Mouse (Mus musculus): ENCODE measurements around the gene Dcp1a. TPM values are rescaled to one million over a fixed set of nuclear protein-coding genes. Genes with fewer than 3 reads are reported as not detected.

The Dcp1a gene
- total RNA-seq (2021): 10 to 100 TPM; 17.4 to 18.2 TPM

DNA sequence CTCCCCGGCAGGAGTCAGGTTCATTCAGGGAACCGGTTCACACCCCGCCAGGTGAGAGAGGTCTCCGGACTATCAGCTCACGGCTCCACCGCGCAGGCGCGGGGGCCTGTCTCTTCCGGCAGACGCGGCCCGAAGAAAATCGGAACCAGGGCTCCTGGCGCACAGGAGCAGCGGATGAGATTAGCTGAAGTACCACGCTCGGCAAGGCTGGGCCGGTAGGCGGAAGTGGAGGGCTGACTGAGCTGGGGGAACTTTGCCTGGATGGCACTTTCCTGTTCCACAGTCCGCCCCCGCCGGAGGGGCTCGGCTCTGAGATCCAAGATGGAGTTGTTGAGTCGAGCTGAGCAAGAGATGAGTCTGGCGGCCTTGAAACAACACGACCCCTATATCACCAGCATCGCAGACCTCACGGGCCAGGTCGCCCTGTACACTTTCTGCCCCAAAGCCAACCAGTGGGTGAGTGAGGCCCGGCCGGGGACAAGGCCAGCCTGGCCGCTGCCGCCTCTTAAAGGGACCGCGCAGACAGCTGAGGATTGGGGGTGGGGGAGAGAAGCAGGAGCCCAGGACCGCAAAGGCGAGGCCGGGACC is at the start of gene Dcp1a:
Dcp1a (plus strand) TSS at position 175 of the 588 bp plus-strand sequence.
- DNase-seq (ENCODE audit: extremely low spot score in 1 of 2, low spot score in 2 of 2): peak; percentile 96 to 97
- intact Hi-C loops (cut with DNase I): no loop called here

DNA sequence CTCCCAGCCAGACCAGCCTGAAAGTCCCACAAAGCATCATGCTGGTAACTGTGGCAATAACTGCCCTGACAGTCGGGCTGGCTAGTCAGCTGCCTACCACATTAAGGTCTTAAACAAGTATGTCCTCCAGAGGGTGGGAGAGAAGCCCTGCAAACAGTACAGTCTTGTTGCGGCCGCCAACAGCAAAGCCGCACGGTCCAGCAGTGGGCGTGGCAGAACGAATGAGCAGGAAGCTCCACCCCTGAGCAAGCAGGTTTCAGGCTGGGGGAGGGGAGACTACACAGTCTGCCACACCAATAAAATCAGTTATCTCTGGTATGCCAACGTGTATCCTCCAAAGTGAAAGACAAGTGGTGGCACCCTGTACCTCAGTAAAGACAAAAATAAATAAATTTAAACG is 49.7 kb upstream of the Dcp1a start:
- intact Hi-C loops (cut with DNase I): no loop called here
- peak in 1 of 2 experiments; percentile 29 for DNase-seq (ENCODE audit: extremely low spot score in 1 of 2, low spot score in 2 of 2)

DNA sequence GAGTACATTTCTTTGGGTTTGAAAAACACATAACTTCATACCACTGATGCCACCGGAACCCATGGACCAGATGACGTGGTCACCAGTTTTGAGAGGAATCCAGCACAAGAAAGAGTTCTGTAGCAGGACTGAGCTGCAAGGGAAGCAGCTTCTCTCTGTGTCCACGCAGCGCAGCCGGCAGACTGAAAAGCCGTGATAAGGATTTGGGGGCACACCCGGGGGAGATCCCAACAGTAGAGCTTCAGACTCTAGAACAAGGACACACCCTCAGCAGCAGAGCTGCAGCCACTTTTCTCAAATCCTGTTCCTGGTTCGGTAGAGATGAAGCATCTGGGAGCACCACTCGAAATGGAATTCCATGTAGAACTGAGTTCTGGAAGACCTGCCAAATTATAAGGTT is 49.3 kb upstream of the Dcp1a start:
- no peak for DNase-seq (ENCODE audit: extremely low spot score in 1 of 2, low spot score in 2 of 2)
- intact Hi-C loops (cut with DNase I): no loop called here

DNA sequence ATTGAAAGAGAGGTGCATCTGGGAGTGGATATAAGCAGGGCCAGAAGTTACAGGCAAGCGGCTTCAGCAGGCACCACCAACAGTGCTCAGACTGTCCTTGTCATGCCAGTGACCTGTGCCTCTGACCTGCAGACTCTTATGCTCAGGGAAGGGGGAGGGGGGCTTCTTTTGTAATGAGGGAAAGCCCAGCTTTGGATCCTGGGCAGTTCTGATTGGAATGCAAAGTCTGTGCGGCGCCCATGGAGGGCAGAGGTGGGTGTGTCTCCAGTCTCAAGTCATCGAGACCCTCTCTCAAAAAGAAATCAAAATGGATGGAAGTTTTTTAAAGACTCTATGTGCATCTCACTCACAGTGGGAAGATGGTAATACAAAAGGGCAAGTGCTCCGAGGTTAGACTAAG is 48.9 kb upstream of the Dcp1a start:
- no peak for DNase-seq (ENCODE audit: extremely low spot score in 1 of 2, low spot score in 2 of 2)
- intact Hi-C loops (cut with DNase I): no loop called here

DNA sequence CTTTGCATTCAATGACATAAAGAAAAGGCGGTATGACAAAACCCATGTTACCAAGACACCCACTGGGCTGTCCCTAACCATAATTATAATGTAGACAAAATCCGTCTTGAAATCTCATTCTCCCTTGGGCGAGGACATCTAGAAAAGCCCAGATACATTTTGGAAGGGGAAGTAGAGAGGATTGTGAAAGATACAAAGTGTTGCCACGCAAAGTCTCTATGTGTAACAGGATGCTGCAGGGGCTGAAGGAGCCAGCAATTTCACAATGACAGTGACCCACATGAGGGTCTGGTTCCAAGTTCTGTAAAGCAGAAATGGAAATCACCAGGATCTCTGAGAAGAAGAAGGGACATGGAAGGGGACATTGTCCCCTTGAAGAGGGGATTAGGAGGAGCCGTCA is 44.0 kb upstream of the Dcp1a start:
- DNase-seq (ENCODE audit: extremely low spot score in 1 of 2, low spot score in 2 of 2): no peak
- intact Hi-C loops (cut with DNase I): no loop called here

DNA sequence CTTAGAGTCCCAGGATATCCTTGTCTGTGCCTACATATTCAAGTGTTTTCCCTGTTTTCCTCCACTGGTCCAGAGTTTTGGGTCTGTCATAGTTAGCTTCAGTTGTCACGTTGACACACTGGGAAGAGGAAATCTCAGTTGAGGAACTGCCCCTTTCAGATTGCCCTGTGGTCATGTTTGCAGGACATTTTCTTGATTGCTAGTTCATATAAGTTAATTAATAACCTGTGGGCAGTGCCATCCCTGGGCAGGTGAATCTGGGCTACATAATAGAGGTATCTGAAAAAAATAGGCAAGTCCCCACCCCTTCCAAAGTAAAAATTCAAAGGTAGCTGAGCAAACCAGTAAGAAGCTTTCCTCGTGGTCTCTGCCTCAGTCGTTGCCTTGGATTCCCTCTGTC is 39.4 kb upstream of the Dcp1a start:
- DNase-seq (ENCODE audit: extremely low spot score in 1 of 2, low spot score in 2 of 2): no peak
- intact Hi-C loops (cut with DNase I): loop anchor here (5.0 kb wide), 1 partner anchor 53 kb away; no protein-coding TSS in a partner anchor

DNA sequence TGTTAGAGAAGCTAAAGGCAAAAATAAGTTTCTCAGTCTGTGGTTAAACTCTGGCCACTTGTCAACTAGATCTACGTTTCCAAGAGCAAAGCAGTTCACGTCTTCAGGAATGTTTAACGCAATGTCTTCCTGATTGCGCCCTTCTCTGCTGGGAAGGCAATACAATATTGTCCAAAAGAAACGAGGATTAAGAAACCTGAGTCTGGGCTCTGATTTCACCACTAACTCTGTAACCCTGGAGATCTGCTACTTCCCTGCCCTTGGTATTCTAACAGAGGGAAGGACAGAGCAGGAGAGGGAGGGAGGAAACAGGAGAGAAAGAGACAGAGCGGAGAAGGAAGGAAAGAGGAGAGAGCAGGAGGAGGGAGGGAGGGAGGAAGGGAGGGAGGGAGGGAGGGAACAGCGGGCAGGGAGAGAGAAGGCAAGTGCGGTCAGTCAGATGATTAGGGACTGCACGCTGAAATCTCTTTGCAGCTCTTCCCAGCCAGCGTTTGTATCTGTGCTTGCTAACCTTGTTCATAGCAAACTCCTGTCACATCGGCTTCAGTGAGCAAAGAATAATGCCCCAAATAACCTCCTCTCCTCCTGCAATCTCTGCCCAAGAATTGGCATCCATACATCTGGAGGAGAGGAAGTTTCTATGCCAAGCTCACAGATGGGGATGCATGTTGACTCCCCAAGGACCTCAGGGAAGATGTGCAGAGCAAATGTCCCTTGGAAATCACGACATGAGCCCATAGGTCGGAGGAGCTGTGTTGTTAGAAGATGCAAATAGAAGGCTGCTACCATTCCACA is 23.3 kb upstream of the Dcp1a start:
- no peak for DNase-seq (ENCODE audit: extremely low spot score in 1 of 2, low spot score in 2 of 2)
- intact Hi-C loops (cut with DNase I): loop anchor here (5.0 kb wide), 1 partner anchor 104 kb away; no protein-coding TSS in a partner anchor

DNA sequence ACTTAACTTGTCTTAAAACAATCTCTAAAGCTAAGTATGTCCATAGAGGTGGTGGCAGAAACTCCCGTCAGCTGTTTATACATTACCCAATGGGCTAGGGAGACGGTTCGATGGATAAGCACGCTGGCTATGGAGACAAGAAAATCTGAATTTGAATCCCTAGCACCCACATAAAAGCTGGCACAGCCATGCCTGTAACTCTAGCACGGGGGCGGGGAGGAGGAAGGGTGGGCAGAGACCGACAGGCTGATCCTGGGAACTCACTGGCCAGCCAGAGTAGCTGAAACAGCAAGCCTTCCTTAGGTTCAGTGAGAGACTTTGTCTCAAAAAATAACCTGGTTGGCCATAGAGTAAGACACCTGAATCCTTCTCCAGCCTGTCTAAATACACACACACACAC is 21.9 kb upstream of the Dcp1a start:
- DNase-seq (ENCODE audit: extremely low spot score in 1 of 2, low spot score in 2 of 2): peak in 1 of 2 experiments; percentile 37
- intact Hi-C loops (cut with DNase I): loop anchor here (5.0 kb wide), 1 partner anchor 105 kb away; no protein-coding TSS in a partner anchor

DNA sequence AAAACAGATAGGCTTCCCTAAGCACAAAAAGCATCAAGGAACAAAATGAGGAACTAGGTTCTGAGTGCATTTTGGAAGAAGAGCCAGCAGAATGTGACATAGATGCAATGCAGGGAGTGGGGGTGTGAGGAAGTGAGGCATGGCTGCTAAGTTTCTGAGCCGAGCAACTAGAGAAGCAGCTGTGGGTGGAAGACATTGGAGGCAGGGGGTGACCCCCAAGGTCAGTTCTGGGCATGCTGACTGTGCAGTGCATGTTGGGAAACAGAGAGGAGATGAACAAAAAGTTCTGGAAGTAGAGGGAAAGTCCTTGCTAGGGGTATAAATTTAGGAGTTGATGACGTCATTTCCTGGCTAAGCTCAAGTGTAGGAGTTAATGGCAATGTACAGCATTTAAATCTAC is 21.4 kb upstream of the Dcp1a start:
- DNase-seq (ENCODE audit: extremely low spot score in 1 of 2, low spot score in 2 of 2): peak; percentile 16 to 67
- intact Hi-C loops (cut with DNase I): loop anchor here (2.0 to 5.0 kb wide), 2 partner anchors 106 to 321 kb away; no protein-coding TSS in a partner anchor

DNA sequence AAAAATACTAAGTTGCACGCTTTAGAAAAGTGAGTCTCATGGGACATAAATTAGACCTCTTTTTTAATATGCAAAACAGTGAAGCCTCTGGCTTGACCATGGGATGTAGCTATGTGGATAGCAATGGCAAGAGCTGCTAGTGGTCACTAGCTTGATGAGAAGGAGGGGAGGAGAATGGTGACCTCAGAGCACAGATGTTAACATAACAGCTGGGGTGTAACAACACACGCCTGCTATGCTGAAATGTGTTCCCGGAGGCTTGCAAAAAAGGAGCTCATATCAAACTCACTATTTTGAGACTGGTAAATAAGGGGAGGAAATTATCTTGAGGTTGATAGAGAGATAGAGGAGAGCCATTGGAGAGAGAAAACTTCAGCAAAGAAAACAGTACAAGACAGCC is 20.5 kb upstream of the Dcp1a start:
- no peak for DNase-seq (ENCODE audit: extremely low spot score in 1 of 2, low spot score in 2 of 2)
- intact Hi-C loops (cut with DNase I): loop anchor here (2.0 to 5.0 kb wide), 2 partner anchors 107 to 322 kb away; no protein-coding TSS in a partner anchor

DNA sequence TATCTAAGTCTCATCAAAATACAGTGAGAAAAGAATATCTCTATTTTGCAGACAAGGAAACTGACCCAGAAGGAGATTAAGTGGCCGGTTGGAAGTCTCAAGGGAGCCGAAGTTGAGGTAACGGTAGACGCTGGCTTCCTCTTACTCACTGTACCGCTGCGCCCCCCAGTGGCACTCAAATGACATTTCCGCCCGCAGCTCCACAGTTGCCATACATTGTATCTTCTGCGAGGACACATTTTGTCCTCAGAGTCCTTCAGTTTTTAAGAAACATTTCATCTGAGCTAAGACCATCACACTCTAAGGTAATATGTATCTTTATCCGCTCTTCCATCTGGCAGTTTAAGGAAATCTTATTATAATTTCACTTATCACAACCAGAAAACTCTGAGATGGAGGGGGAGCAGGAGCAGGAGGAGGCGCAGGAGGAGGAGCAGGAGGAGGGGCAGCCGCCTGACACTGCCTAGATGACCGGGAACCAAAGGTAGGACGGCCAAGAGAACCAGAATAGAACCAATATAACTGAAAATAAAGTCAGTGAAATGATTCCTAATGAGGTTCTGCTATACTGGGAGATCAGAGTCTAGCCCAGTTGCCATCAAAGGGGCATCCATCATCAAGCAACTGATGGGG is 19.3 kb upstream of the Dcp1a start:
- DNase-seq (ENCODE audit: extremely low spot score in 1 of 2, low spot score in 2 of 2): peak; percentile 78 to 83
- intact Hi-C loops (cut with DNase I): loop anchor here (2.0 to 5.0 kb wide), 2 partner anchors 108 to 323 kb away; no protein-coding TSS in a partner anchor

DNA sequence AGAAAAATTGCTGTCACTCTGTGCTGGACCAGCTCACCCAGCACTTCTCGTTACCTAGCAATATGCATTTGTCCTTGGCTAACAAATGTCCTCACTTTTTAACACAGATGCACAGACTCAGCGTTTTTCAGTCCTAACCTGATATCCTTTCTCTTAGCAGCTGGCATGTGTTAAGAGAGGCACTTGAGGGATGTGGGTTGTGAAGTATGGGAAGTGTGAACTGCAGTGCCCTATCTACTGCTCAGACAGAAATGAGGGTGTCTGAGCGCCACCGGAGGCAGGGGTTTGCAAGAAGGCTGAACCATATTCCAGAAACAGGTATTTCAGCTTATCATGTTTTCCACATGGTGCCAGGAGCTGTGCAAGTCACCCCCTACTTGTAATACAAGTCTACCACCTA is 16.0 kb upstream of the Dcp1a start:
- intact Hi-C loops (cut with DNase I): no loop called here
- DNase-seq (ENCODE audit: extremely low spot score in 1 of 2, low spot score in 2 of 2): no peak

DNA sequence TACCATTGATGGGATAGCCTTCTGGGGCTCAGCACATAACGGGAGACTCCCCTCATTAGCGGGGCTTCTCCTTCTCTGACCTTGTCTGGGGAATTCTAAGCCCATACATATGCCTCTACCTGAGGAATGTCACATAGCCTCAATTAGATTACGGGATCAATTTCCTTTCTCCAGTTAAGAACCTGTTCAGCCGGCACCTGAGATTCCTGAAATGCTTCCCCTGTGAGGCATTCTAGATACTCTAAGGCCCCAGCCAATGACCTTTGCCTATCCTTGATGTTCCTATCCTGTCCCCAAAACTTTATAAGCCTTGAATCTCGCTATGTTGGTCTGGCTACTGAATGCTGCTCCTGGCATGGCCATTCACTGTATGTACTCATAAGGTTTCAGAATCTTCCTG is 5.7 kb upstream of the Dcp1a start:
- intact Hi-C loops (cut with DNase I): no loop called here
- DNase-seq (ENCODE audit: extremely low spot score in 1 of 2, low spot score in 2 of 2): no peak

DNA sequence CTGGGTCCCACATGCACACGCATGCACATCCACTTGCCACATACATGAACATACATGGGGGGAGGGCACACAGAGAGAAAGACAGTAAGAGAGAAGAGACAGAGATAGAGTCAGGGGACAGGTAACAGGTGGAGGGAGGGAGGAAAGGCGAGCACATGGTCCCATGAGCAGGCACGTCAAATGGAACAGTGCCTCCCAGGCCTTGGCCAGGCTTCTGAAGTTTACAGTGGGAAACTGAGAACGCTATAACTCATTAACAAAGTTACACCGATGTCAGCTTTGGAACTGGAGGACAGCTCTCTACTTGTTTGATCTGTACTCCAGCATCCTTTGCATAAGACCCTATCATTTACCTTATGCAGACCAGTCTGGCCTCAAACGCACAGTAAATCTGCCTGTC is 4.9 kb upstream of the Dcp1a start:
- intact Hi-C loops (cut with DNase I): no loop called here
- no peak for DNase-seq (ENCODE audit: extremely low spot score in 1 of 2, low spot score in 2 of 2)

DNA sequence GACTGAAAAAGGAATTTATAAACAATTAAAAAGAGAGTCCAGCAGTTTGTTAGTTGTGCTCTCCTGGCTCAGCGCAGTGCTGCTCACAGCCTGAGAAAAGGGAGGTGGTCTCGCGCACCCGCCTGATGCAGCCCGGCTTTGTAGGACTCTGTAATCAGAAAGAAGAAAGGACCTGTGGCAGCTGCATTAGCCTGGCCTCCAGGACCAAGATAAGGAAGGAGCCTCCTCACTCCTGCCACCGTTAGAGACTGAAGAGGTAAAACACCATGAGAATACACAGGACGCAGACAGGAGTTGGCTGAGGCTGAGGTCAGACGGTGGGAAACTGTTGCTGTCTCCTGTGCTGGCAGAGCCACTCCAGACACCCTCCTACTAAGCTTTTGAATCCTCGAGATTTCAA is 12.0 kb downstream of the Dcp1a start, which contains the start of gene Cacna1d:
Cacna1d (minus strand) TSS at position 114 of the 400 bp plus-strand sequence.
- no peak for DNase-seq (ENCODE audit: extremely low spot score in 1 of 2, low spot score in 2 of 2)
- intact Hi-C loops (cut with DNase I): no loop called here

DNA sequence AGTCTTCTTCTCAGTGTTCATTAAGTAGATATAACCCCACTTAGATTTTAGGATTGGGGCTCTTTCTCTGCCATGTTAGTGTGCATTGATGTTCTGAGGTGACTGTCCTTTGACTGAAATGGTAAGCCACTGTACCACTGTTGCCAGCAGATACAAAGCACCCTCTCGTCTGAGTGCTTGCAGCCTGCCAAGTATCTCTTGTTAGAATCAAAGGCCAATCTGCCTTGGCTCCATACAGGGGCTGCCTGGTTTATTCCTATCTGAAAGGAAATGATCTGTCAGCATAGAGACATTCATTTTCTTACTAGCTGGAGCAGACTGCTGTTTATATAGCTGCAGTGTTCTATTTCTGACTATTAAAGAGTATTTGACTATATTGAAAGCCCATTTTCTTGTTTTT is 13.9 kb downstream of the Dcp1a start:
- no peak for DNase-seq (ENCODE audit: extremely low spot score in 1 of 2, low spot score in 2 of 2)
- intact Hi-C loops (cut with DNase I): no loop called here

DNA sequence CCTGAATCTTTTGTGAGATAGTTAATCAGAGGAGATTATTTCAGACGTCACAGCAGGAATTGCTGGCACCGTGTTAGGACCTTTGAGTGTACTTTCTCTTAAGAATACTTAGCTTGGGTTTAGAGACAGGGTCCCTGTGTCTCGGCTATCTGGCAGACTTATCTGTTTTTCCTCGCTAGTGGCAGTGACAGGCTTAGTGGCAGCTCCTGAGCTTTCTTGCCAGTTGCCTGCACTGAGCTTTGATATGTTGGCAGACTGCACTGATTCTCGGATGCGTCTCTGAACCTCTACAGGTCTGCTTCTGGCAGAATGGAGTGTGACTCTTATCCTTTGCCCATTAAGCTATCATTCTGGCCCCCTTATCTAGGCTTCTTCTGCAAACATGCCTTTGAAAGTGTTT is 15.7 kb downstream of the Dcp1a start:
- intact Hi-C loops (cut with DNase I): no loop called here
- DNase-seq (ENCODE audit: extremely low spot score in 1 of 2, low spot score in 2 of 2): no peak

DNA sequence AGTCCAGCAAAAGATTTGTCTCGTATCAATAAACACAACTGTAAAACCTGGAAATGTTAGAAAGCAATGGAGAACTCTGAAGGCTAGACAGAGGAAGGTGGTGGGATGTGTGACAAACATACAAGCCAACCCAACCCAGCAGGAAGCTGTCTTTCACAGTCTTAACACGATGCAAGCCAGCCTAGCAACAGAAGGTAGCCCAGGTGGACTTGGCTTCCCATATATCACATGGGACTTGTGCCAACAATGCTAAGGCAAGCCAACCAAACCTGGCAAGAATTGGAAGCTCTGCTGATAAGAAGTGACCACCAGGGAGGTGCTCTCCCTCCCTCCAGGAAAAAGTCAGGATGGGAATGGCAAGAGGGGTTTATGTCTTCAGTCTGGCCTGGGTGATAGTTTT is 18.9 kb downstream of the Dcp1a start:
- intact Hi-C loops (cut with DNase I): no loop called here
- DNase-seq (ENCODE audit: extremely low spot score in 1 of 2, low spot score in 2 of 2): no peak

DNA sequence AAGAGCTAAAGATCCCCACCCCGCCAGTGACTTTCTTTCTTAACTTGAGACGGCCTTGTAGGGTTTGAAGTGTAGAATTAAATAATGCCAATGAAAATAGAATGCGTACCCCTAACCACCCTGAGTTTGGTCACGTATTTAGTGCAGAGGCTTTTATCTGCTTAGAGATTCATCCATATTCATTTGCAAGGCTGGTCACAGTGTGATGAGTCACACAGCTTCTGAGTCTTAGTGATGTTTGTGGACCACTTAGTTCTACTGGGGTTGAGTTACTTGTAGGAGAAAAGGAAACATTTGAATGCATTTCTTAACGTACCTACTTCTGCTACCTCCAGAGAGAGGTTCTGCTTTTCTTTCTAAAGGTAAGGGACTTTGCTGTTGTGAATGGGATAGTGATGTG is 25.7 kb downstream of the Dcp1a start:
- intact Hi-C loops (cut with DNase I): no loop called here
- no peak for DNase-seq (ENCODE audit: extremely low spot score in 1 of 2, low spot score in 2 of 2)
